Mouse (Mus musculus): Measurements from ENCODE around the gene Nlrc4.

- no peak for TF ChIP-seq EP300 (optimal IDR thresholded peaks at IDR 0.05)
- TF ChIP-seq CTCF (IDR thresholded peaks at IDR 0.05; ENCODE audit: low read depth) = peak; percentile 42; the same call in 1 of the 2 replicates
Observed at GRCm38 (mm10) chr17:74431481-74431880, 27.5 kb downstream of the Nlrc4 start.

All from stomach, postnatal 0 days (tissue).